Mouse (Mus musculus): ENCODE results near the gene Olfr1243.
"Not testable (repeated sequence)": the region's sequence is repeated elsewhere in the genome, so short reads cannot be mapped to it uniquely, and the experiment has no call there.

The Olfr1243 gene

DNA sequence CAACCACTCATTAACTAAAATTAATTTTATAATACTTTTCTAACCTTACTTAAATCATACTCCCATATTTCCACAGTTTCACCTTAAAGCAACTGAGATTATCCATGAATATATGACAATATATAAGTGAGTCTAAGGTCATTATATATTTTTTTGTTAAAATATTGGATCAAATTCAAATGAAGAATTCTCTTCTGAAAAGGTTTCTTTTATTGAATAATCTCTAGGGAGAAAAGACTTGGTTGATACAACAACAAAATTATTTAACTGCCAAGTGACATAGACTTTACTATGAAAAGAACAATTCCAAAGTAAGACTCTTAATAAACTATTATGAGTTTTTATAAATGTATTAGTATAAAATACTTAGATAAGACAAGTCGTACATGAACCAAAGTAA is at the start of gene Olfr1243:
Gene Olfr1243 (minus strand): TSS at position 101 of the 400 bp plus-strand sequence.
- no peak for DNase-seq

DNA sequence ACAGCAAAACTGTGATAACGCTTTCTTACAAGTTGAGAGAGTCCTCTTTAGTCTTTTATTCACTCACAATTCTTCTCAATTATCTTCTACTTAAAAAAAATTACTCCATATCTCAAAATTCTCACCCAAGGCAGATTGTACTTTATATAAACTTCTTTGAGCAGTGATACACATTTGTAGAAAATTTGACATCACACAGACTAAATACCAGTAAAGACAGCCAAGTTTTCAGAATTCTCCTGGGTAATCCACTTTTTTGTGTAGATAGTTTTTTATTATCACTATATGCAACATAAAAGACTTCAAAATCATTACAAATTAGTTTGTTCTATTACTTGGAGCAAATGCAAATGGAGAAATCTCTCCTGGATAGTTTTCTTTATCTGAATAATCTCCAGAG is 47.1 kb upstream of the Olfr1243 start, which contains the start of gene Olfr1245:
Gene Olfr1245 (minus strand): TSS at position 101 of the 400 bp plus-strand sequence.
- DNase-seq: no peak

DNA sequence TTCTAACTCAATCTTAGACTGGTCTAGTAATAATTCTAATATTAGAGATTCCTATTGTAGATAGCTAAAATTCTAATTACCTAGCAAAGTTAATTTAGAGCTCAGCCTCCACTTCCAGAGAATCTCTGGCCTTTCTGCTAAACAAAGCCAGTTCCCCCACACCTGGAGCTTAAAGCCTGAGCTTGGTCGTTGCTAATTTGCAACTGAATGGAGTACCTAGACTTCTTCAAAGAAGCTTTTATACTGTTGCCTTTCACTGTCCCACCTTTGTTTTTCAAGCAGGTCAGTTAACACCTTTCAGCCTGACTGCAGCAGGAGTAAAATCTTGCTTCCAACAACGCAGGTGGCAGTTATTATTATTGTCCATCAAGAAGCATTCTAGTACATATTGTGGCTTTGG is 31.4 kb upstream of the Olfr1243 start:
- not testable (repeated sequence) for DNase-seq

DNA sequence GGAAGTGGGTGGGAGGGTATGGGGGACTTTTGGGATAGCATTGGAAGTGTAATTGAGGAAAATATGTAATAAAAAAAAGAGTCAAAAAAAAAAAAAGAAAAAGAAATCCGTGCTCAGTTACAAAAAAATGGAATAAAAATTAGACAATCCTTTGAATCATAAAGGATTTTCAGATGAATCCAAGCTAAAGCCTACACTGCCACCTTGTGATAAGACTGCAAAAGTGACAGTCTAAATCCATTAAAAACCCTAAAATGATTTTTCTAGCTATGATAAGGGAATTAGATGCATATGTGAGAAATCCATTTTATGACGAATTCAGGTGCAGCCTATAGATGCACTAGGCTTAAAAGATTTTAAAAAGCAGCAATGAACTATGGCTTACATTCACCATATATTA is 13.2 kb upstream of the Olfr1243 start:
- no peak for DNase-seq

DNA sequence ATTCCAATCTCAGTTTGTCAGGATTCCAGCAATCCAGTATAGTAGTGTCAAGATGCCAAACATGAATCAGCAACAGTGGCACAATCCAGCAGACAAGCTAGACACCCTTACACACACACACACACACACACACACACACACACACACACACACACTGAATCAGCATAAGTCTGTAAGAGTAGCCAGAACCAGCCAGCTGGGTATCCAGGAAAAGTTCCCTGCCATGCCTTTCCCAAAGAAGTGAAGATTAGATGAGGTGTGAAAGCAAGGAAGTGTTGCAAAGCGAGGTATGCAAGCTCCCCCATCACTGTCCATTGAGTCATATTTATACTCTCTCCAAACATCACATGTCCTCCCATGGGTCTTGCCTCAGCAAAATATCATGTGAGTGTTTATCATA is 8.6 kb upstream of the Olfr1243 start:
- DNase-seq: no peak

DNA sequence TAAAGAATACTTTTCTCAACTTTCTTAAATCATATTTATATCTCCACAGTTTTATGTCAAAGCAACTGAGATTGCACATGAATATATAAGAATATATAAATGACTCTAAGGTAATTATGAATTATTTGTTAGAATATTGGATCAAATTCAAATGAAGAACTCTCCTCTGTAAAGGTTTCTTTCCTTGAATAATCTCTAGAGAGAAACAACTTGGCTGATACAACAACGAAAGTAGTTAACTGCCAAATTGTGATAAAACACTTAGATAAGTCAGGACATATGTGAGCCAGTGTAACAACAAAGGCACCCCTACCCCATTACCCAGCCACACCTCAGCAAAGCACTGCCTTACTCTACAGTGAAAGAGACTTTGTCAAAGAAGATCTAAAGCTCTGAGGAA is 33.1 kb downstream of the Olfr1243 start, which contains the start of gene Olfr1242:
Gene Olfr1242 (minus strand): TSS at position 101 of the 400 bp plus-strand sequence.
- no peak for DNase-seq

DNA sequence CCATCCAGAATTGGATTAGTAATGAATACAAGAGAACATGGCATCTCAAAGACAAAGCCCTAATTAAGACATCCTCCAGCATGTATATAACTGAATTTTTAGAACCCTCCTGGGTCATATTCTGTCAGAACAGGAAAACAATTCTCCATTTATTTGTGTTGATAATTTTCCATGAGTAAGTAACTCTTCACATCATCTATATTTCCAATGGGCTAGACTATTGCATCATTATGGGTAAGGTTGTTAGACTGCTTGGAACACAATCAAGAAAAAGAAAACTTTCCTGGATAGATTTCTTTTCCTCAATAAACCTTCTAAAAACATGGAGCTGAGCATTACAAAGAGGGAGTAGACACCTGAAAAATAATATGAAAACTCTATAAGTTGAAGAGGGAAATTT is 44.3 kb downstream of the Olfr1243 start, which contains the start of gene Olfr1241:
Gene Olfr1241 (minus strand): TSS at position 101 of the 400 bp plus-strand sequence.
- DNase-seq: no peak
